Mouse (Mus musculus) testis, adult 2 months (tissue): Measurements from ENCODE around the gene Atrnl1.

ENCODE experiments used
- CTCF ChIP-seq: fragments of 200-500 bp; IDR thresholded peaks from 2 replicates; pipeline ENCODE4 v1.5.1; 2012; ENCODE audit warnings: low read depth, mild to moderate bottlenecking, inconsistent platforms, low read length, moderate library complexity; ENCODE audit not compliant: control insufficient read depth, insufficient read depth, insufficient replicate concordance
- POLR2A ChIP-seq: fragments of 200-500 bp; IDR thresholded peaks from 2 replicates; pipeline ENCODE4 v1.6.1; 2012; ENCODE audit warnings: low read depth, mild to moderate bottlenecking, inconsistent platforms, low read length, moderate library complexity; ENCODE audit not compliant: control insufficient read depth

- TF ChIP-seq CTCF: no peak
- no peak for TF ChIP-seq POLR2A
Measured at GRCm38 (mm10) chr19:57590895-57591294, 19.9 kb upstream of the Atrnl1 start.
